Mouse (Mus musculus): ENCODE data around the gene Wnk4. TPM values are rescaled to one million over a fixed set of nuclear protein-coding genes. Genes with fewer than 3 reads are reported as not detected.

Wnk4 gene
- total RNA-seq, 2 experiments from 2014 or later: 0.35 to 1.4 TPM

- DNase-seq: no peak
Observed at GRCm38 (mm10) chr11:101276319-101277070, 16.1 kb downstream of the Wnk4 start.

GRCm38 (mm10) chr11:101277381-101278222 is 17.2 kb downstream of the Wnk4 start:
- no peak for DNase-seq

GRCm38 (mm10) chr11:101278223-101279192 is 18.1 kb downstream of the Wnk4 start, which contains the start of the genes Cntd1 and Coa3:
TSS of gene Cntd1 (plus strand) at chr11:101279012.
TSS of gene Coa3 (minus strand) at chr11:101279114.
- peak; percentile 68 for DNase-seq

- DNase-seq: no peak
Observed at GRCm38 (mm10) chr11:101279193-101279569, 18.8 kb downstream of the Wnk4 start.

- no peak for DNase-seq
Observed at GRCm38 (mm10) chr11:101280837-101281236, 20.5 kb downstream of the Wnk4 start.

GRCm38 (mm10) chr11:101282896-101283295 is 22.5 kb downstream of the Wnk4 start:
- no peak for DNase-seq

GRCm38 (mm10) chr11:101283805-101284204 is 23.4 kb downstream of the Wnk4 start:
- DNase-seq: no peak

- DNase-seq: no peak
Observed at GRCm38 (mm10) chr11:101287306-101287705, 26.9 kb downstream of the Wnk4 start.

- no peak for DNase-seq
Observed at GRCm38 (mm10) chr11:101291231-101291630, 30.9 kb downstream of the Wnk4 start.

- no peak for DNase-seq
Observed at GRCm38 (mm10) chr11:101295191-101295590, 34.8 kb downstream of the Wnk4 start.

GRCm38 (mm10) chr11:101300881-101301280 is 40.5 kb downstream of the Wnk4 start:
- DNase-seq: no peak

- DNase-seq: no peak
Observed at GRCm38 (mm10) chr11:101301299-101302003, 41.1 kb downstream of the Wnk4 start.

GRCm38 (mm10) chr11:101302004-101302798 is 41.8 kb downstream of the Wnk4 start, which contains the start of gene Becn1:
TSS of gene Becn1 (minus strand) at chr11:101302286.
- DNase-seq: peak; percentile 99

GRCm38 (mm10) chr11:101307744-101308143 is 47.4 kb downstream of the Wnk4 start:
- DNase-seq: no peak

- no peak for DNase-seq
Observed at GRCm38 (mm10) chr11:101311083-101311482, 50.7 kb downstream of the Wnk4 start.

- DNase-seq: no peak
Observed at GRCm38 (mm10) chr11:101312150-101312549, 51.8 kb downstream of the Wnk4 start.

GRCm38 (mm10) chr11:101314567-101314966 is 54.2 kb downstream of the Wnk4 start:
- DNase-seq: no peak

- no peak for DNase-seq
Observed at GRCm38 (mm10) chr11:101315082-101315650, 54.8 kb downstream of the Wnk4 start.

- DNase-seq: peak; percentile 91
Observed at GRCm38 (mm10) chr11:101315665-101316500, 55.5 kb downstream of the Wnk4 start, which contains the start of gene Psme3. TSS of gene Psme3 (plus strand) at chr11:101316213.

All from gastrocnemius, postnatal 10 days (tissue).